Mouse (Mus musculus) MEL (cell line): Measurements from ENCODE around the gene Txnip.

ENCODE experiments used
- CHD2 ChIP-seq: IDR thresholded peaks from 2 replicates; pipeline ENCODE4 v1.6.1; 2011; ENCODE audit warnings: low read length, improper control_type of control experiment
- CTCF ChIP-seq, 3 experiments: IDR thresholded peaks in 2 of 3; conservative IDR thresholded peaks in 1 of 3; 2 replicates each; pipeline ENCODE4 v1.5.1; 2011 to 2012; ENCODE audit warnings: low read length in 3 of 3, low read depth in 2 of 3, mild to moderate bottlenecking in 2 of 3, improper control_type of control experiment in 1 of 3, inconsistent platforms in 1 of 3, mixed read lengths in 1 of 3, moderate library complexity in 1 of 3; ENCODE audit not compliant: control insufficient read depth in 1 of 3, insufficient read depth in 1 of 3, poor library complexity in 1 of 3, severe bottlenecking in 1 of 3
- E2F4 ChIP-seq: IDR thresholded peaks from 2 replicates; pipeline ENCODE4 v1.6.1; 2011; ENCODE audit warnings: low read depth, low read length, improper control_type of control experiment, borderline replicate concordance
- ELF1 ChIP-seq: IDR thresholded peaks from 2 replicates; pipeline ENCODE4 v1.6.1; 2014; ENCODE audit warnings: low read depth, mild to moderate bottlenecking, inconsistent platforms, low read length, improper control_type of control experiment, moderate library complexity
- EP300 ChIP-seq, 2 experiments: IDR thresholded peaks; 2 replicates each; pipeline ENCODE4 v1.6.1; 2011; ENCODE audit warnings: improper control_type of control experiment in 2 of 2, low read length in 2 of 2, low read depth in 1 of 2, mild to moderate bottlenecking in 1 of 2
- HCFC1 ChIP-seq: IDR thresholded peaks from 2 replicates; pipeline ENCODE4 v1.6.1; 2012; ENCODE audit warnings: low read depth, mild to moderate bottlenecking, inconsistent platforms, low read length, improper control_type of control experiment, moderate library complexity
- KAT2A ChIP-seq: conservative IDR thresholded peaks from 2 replicates; pipeline ENCODE4 v1.6.1; 2012; ENCODE audit warnings: low read depth, low read length, improper control_type of control experiment, inconsistent platforms
- MAX ChIP-seq: IDR thresholded peaks from 2 replicates; pipeline ENCODE4 v1.6.1; 2011; ENCODE audit warnings: low read length, improper control_type of control experiment
- MAZ ChIP-seq: IDR thresholded peaks from 2 replicates; pipeline ENCODE4 v1.6.1; 2012; ENCODE audit warnings: low read depth, mild to moderate bottlenecking, inconsistent platforms, low read length, improper control_type of control experiment
- MYC ChIP-seq: IDR thresholded peaks from 2 replicates; pipeline ENCODE4 v1.6.1; 2011; ENCODE audit warnings: low read depth, mild to moderate bottlenecking, low read length, improper control_type of control experiment, moderate library complexity
- POLR2A ChIP-seq, 2 experiments: IDR thresholded peaks; 2 replicates each; pipeline ENCODE4 v1.6.1; 2011 to 2012; ENCODE audit warnings: low read length in 2 of 2, mild to moderate bottlenecking in 2 of 2, control low read depth in 1 of 2, improper control_type of control experiment in 1 of 2, low read depth in 1 of 2, moderate library complexity in 1 of 2; ENCODE audit not compliant: control insufficient read depth in 1 of 2, insufficient read depth in 1 of 2, poor library complexity in 1 of 2
- RCOR1 ChIP-seq: IDR thresholded peaks from 2 replicates; pipeline ENCODE4 v1.6.1; 2012; ENCODE audit warnings: low read depth, mild to moderate bottlenecking, inconsistent platforms, low read length, improper control_type of control experiment
- TAL1 ChIP-seq: IDR thresholded peaks from 2 replicates; pipeline ENCODE4 v1.6.1; 2012; ENCODE audit warnings: mild to moderate bottlenecking, inconsistent platforms, low read length, moderate library complexity, mixed read lengths
- TCF12 ChIP-seq: IDR thresholded peaks from 2 replicates; pipeline ENCODE4 v1.6.1; 2014; ENCODE audit warnings: low read depth, mild to moderate bottlenecking, inconsistent platforms, low read length, improper control_type of control experiment, moderate library complexity

GRCm38 (mm10) chr3:96571336-96571735 is 13.6 kb downstream of the Txnip start:
- TF ChIP-seq ELF1 (no peak), KAT2A (no peak), POLR2A (IDR thresholded peaks at IDR 0.05; ENCODE audit: control insufficient read depth in 1 of 2, insufficient read depth in 1 of 2, low read depth in 1 of 2, low read length in 2 of 2, poor library complexity in 1 of 2) (no peak), EP300 (IDR thresholded peaks at IDR 0.05; ENCODE audit: low read depth in 1 of 2, low read length in 2 of 2) (no peak), CTCF (IDR thresholded peaks at IDR 0.05 in 2 of 3, conservative IDR thresholded peaks at IDR 0.05 in 1 of 3; ENCODE audit: control insufficient read depth in 1 of 3, insufficient read depth in 1 of 3, low read depth in 2 of 3, low read length in 3 of 3, poor library complexity in 1 of 3, severe bottlenecking in 1 of 3) (no peak), TCF12 (no peak), RCOR1 (no peak), E2F4 (no peak), TAL1 (no peak), MYC (no peak), MAX (no peak), CHD2 (no peak), HCFC1 (no peak), MAZ (no peak)
